Mouse (Mus musculus) hindbrain, embryonic 12.5 days (tissue): Measurements from ENCODE around the gene Wfdc15b. TPM values are rescaled to one million over a fixed set of nuclear protein-coding genes. Genes with fewer than 3 reads are reported as not detected.

Experiments used
- ATAC-seq: fragments of 200-750 bp; cut with Nextera tagmentation; 2 replicates; pipeline ENCODE4 v1.8.0; 2017; ENCODE audit warnings: moderate TSS enrichment; ENCODE audit not compliant: low FRiP score
- H3K27ac ChIP-seq: fragments of 300-500 bp; sonication (generic); 2 replicates; pipeline ENCODE4 v1.5.1; 2016; ENCODE audit warnings: mild to moderate bottlenecking
- H3K27me3 ChIP-seq: fragments of 300-500 bp; sonication (generic); 2 replicates; pipeline ENCODE4 v1.6.1; 2016; ENCODE audit warnings: mild to moderate bottlenecking
- H3K36me3 ChIP-seq: fragments of 300-500 bp; sonication (generic); 2 replicates; pipeline ENCODE4 v1.6.1; 2016; ENCODE audit warnings: mild to moderate bottlenecking
- H3K4me1 ChIP-seq: fragments of 300-500 bp; sonication (generic); 2 replicates; pipeline ENCODE4 v1.6.1; 2016
- H3K4me2 ChIP-seq: fragments of 300-500 bp; sonication (generic); replicated peaks from 2 replicates; pipeline ENCODE4 v1.6.1; 2016; ENCODE audit warnings: mild to moderate bottlenecking
- H3K4me3 ChIP-seq: fragments of 300-500 bp; sonication (generic); 2 replicates; pipeline ENCODE4 v1.5.1; 2016; ENCODE audit warnings: mild to moderate bottlenecking
- H3K9ac ChIP-seq: fragments of 300-500 bp; sonication (generic); 2 replicates; pipeline ENCODE4 v1.6.1; 2016; ENCODE audit warnings: mild to moderate bottlenecking, moderate library complexity
- H3K9me3 ChIP-seq: fragments of 300-500 bp; sonication (generic); replicated peaks from 2 replicates; pipeline ENCODE4 v1.6.1; 2016; ENCODE audit warnings: mild to moderate bottlenecking
- WGBS: fragments of 180-500 bp; shearing (Covaris S2); methylation state at CpG from one replicate; pipeline ENCODE4 v1.1.7; 2016; 5-methylcytosine and 5-hydroxymethylcytosine counted together
- polyA plus RNA-seq: library from polyadenylated mRNA; unstranded; fragments of >200 nt; fragmentation: Nextera tagmentation; extraction: Ambion mirVana; gene quantifications from 2 replicates; pipeline ENCODE4 v1.2.1, GENCODE M21; 2016

The Wfdc15b gene
- polyA plus RNA-seq, 1 experiment from 2014 or later: not detected

DNA sequence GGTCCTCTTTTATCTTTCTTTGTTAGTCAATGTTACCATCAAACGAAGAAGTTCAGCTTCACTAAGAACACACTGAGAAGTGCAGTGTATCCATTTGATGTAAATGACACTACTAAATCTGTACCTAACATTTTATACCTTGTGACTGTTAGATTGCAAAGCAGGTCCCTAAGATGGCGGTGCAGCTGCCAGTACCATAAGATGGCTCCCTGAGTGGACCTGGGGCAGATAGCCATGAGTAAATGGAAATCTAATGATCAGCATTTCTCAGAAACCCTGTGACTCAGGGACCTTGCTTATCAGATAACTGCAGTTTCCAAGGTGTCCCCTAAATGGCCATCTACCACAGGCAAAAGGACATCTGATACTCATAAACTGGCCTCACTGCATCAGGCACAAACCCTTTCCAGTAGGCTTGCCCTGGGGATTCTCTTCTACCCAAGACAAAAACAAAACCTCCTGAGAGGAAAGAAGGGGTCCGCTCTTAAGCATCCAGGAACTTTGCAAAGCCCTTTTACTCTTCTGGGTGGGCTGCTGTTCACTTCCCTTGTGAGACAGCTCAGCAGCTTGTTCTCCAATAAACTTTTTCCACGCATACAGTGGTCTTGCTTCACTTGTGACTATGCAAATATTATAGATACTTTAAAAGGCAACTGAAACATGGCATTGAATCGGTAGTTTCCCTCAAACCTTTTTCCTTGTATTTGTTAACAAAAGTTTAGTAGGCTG, 25.3 kb downstream of the Wfdc15b start:
- Histone ChIP-seq H3K4me1 (no peaks in the 10 kb centered on the region), H3K36me3 (no peaks in the 10 kb centered on the region), H3K4me3 (no peak overlapping the region), H3K27ac (no peak overlapping the region), H3K4me2 (no peak overlapping the region), H3K27me3 (no peaks in the 10 kb centered on the region), H3K9ac (no peak overlapping the region), H3K9me3 (no peaks in the 10 kb centered on the region)
- no peak for ATAC-seq
- WGBS: 85% methylated on average over 5 of the region's 5 CpGs

DNA sequence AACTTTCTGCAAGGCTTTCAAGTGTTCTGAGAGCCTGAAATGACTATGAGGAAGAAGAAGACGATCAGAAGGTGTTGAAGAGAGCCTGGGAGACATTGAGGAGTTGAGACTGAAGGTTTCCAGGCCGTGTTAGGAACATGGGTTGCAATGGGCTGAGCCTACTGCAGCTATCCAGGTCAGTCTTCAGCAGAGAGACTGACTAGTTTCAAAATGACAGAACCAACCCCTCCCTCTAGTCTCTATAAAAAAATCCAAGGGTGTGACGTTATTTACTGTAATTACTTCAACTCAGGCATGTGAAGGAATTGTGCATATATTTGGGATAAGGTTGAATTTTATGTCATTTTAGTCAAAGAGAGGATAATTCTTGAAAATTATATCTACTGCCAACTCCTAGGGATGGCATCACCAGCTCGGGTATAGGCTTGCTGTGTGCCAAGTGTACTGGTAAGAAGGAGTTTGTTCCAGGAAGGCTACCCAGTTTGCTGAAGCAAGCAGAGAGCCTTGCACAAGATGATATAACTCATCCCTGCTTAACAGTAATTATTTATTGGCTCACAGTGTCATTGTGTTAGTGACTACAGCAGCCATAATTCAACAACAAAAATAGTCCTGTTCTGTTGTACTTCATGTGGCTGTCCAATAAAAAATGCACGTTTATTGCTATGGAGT, 26.4 kb downstream of the Wfdc15b start:
- Histone ChIP-seq H3K4me3 (no peak overlapping the region), H3K27me3 (no peaks in the 10 kb centered on the region), H3K27ac (no peak overlapping the region), H3K36me3 (no peaks in the 10 kb centered on the region), H3K9me3 (no peaks in the 10 kb centered on the region), H3K4me2 (no peak overlapping the region), H3K9ac (no peak overlapping the region), H3K4me1 (no peaks in the 10 kb centered on the region)
- WGBS: 88% methylated on average over 5 of the region's 5 CpGs
- no peak for ATAC-seq

DNA sequence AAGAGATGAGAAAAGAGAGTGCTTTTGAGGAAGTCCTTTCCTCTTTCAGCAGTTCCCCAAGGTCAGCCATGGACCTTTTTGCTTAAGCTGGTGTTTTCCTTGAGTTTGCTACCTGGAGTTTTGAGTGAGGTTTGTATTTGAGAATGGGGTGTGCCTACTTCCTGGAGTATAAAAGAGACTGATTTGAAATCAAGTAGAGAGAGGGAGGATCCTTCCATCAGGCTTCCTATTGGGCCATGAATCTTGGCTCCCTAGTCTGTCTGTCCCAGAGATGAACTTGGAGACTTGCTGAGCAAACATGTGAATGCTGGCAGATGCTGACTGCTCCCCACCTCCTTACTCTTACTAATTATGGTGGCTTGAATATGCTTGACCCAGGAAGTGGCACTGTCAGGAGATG, 29.2 kb downstream of the Wfdc15b start:
- ATAC-seq: no peak
- no peaks in the 10 kb centered on the region for H3K9me3 ChIP-seq
- no peak overlapping the region for H3K27ac ChIP-seq
- no peaks in the 10 kb centered on the region for H3K4me1 ChIP-seq
- H3K36me3 ChIP-seq: no peaks in the 10 kb centered on the region
- no peaks in the 10 kb centered on the region for H3K27me3 ChIP-seq
- H3K4me2 ChIP-seq: no peak overlapping the region
- H3K9ac ChIP-seq: no peak overlapping the region
- no peak overlapping the region for H3K4me3 ChIP-seq

DNA sequence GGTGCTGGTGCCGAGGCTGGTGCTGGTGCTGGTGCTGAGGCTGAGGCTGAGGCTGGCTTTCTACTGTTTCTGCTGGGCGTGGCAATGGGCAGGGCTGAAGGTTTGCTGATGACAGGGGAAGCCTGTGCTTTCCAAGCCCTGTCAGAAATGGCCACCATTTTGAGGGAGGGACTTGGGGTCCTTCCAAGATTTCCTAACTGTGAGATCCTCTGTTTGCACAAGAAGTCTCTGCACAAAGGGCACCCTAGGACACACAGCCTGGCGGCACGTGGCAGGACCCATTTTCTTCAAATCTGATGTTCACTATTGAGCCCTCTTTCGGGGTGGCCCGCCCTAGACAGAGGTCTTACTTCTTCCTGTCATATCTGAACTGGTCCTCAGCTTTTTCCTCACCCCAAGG, 30.9 kb downstream of the Wfdc15b start, which contains the start of gene Wfdc12:
Gene Wfdc12 (minus strand): TSS at position 33 of the 400 bp plus-strand sequence.
- H3K4me1 ChIP-seq: no peaks in the 10 kb centered on the region
- H3K27ac ChIP-seq: no peak within 1 kb of the TSS
- 86% methylated on average over 6 of the region's 6 CpGs for WGBS
- no peaks in the 10 kb centered on the region for H3K9me3 ChIP-seq
- H3K4me2 ChIP-seq: no peak within 1 kb of the TSS
- no peak within 1 kb of the TSS for H3K9ac ChIP-seq
- no peak for ATAC-seq
- no peak within 1 kb of the TSS for H3K4me3 ChIP-seq
- no peaks in the 10 kb centered on the region for H3K27me3 ChIP-seq
- no peaks in the 10 kb centered on the region for H3K36me3 ChIP-seq

DNA sequence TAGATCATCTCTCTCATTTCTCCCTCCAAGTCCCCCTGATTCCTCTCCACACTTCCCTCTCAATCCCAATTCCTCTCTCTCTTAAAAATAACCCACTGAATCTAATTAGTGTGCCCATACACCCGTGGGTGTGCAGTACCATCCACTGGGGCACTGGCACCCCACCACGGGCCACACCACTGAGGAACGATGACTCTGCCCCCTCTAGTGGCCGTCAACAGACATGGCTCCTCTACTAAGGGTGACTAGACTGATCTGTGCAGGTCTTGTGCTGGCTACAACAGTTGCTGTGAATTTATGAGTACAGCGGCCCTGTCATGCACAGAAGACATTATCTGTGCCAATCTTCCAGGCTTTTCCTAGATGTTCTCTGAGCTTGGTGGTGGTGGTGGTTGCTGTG, 32.7 kb downstream of the Wfdc15b start:
- no peak overlapping the region for H3K4me3 ChIP-seq
- H3K9ac ChIP-seq: no peak overlapping the region
- no peaks in the 10 kb centered on the region for H3K27me3 ChIP-seq
- ATAC-seq: no peak
- no peak overlapping the region for H3K4me2 ChIP-seq
- no peaks in the 10 kb centered on the region for H3K36me3 ChIP-seq
- no peak overlapping the region for H3K27ac ChIP-seq
- WGBS: 29% methylated on average over 5 of the region's 5 CpGs
- 0 out of 2 replicates have a peak, but pooled peaks cover 4% of the 10 kb centered on the region for H3K4me1 ChIP-seq
- H3K9me3 ChIP-seq: no peaks in the 10 kb centered on the region

DNA sequence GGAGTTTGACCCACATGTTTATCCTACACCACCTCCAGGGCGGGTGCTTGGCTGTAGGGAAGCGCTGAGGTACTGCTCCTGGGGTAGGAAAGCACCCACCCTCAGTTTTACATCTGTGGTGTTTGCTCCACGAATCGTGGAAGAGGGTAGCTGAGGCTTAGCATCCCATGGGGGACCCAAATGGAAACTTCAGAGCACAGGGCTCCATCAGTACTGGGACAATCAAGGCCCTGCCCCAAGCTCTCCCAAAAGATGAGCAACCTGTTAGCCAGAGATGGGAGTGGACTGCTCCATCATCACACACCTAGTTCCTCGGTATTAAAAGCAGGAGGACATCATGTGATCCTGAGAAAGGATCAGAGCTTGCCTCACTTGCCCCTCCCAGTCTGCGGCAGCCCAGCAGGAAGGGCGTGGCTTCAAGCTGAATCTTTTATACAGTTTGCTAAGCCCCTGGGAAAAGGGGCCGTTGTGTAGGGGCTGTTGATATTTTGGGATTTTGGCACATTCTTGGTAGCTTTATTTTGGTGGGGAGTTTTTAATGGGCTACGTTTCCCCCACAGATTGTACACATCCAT, 37.2 kb downstream of the Wfdc15b start:
- 48% methylated on average over 9 of the region's 9 CpGs for WGBS
- H3K27ac ChIP-seq: no peak overlapping the region
- H3K4me3 ChIP-seq: no peak overlapping the region
- no peaks in the 10 kb centered on the region for H3K9me3 ChIP-seq
- 0 out of 2 replicates have a peak, but pooled peaks cover 4% of the 10 kb centered on the region for H3K4me1 ChIP-seq
- H3K9ac ChIP-seq: no peak overlapping the region
- ATAC-seq: no peak
- peaks cover 3% of the 10 kb centered on the region; the same call in 1 of the 2 replicates for H3K27me3 ChIP-seq
- H3K36me3 ChIP-seq: no peaks in the 10 kb centered on the region
- H3K4me2 ChIP-seq: no peak overlapping the region

DNA sequence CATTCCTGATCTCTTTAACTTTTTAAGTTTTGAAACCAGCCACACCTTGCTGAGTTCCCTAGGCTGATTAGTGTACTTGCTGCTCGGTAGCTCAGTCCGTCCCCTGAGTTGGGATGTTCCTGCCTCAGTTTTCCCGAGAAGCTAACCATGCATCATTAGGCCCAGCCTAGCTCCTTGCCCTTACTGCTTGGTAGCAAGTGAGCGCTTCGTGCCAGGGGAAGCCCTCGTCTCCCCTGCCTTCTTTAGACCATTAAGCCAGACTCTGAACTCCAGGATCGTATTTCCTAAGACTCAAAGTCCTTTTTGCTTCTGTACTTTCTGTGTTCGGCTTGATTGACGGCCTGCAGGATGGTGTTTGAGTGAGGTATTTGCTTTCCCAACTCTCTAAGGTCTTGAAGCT, 38.1 kb downstream of the Wfdc15b start:
- H3K36me3 ChIP-seq: no peaks in the 10 kb centered on the region
- no peak overlapping the region for H3K9ac ChIP-seq
- H3K4me1 ChIP-seq: 0 out of 2 replicates have a peak, but pooled peaks cover 4% of the 10 kb centered on the region
- ATAC-seq: no peak
- no peak overlapping the region for H3K27ac ChIP-seq
- no peak overlapping the region for H3K4me2 ChIP-seq
- no peak overlapping the region for H3K4me3 ChIP-seq
- H3K27me3 ChIP-seq: peaks cover 4% of the 10 kb centered on the region; the same call in 1 of the 2 replicates
- 74% methylated on average over 9 of the region's 9 CpGs for WGBS
- H3K9me3 ChIP-seq: no peaks in the 10 kb centered on the region

DNA sequence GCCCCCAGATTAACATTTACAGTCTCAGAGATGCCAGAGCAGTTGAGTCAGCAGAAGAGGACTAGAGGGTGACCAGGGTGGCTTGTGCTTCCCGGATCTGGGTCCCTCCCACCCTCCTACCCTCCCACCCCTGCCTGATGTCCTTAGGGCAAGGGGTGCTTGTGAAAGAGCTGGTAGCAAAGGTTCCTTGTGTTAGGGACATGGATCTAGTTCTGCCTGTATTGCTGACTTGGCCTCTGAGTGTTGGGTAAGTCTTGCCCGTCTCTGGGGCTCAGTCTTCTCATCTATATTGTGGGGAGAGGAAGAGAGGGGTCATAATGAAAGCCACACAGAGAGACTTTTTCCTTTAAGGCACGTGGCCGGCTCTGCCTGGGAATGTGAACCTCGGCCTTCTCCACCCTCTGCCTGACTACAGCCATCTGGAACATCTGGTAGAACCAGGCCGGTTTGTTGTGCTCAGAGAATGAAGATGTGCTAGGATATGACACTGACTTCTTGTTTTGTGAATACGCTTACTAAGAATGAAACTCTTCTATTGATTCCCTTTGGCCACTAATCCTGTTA, 38.7 kb downstream of the Wfdc15b start, which contains the start of gene Wfdc5:
Gene Wfdc5 (minus strand): TSS at position 51 of the 564 bp plus-strand sequence.
- no peak for ATAC-seq
- no peak within 1 kb of the TSS for H3K4me3 ChIP-seq
- no peaks in the 10 kb centered on the region for H3K36me3 ChIP-seq
- WGBS: 77% methylated on average over 7 of the region's 7 CpGs
- H3K9ac ChIP-seq: no peak within 1 kb of the TSS
- no peaks in the 10 kb centered on the region for H3K9me3 ChIP-seq
- peaks cover 4% of the 10 kb centered on the region; the same call in 1 of the 2 replicates for H3K27me3 ChIP-seq
- H3K27ac ChIP-seq: no peak within 1 kb of the TSS
- H3K4me1 ChIP-seq: 0 out of 2 replicates have a peak, but pooled peaks cover 4% of the 10 kb centered on the region
- H3K4me2 ChIP-seq: no peak within 1 kb of the TSS

DNA sequence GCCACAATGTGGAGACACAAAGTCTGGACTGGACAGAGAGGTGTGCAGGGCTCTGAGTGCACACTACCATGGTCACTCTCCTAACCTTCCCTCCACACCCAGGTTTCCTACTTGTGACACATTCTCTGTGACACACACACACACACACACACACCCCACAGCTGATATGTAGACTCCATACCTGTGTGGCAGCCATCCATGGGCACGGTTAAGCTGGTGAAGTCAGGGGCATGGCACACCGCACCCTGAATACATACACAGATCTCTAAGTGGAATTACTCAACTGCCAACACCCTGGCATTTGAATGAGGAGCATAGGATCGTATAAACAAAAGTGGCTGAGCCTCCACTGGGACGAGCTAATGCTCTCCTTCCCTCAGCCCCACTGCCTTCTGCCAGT, 40.7 kb downstream of the Wfdc15b start:
- peaks cover 4% of the 10 kb centered on the region; the same call in 1 of the 2 replicates for H3K27me3 ChIP-seq
- H3K36me3 ChIP-seq: no peaks in the 10 kb centered on the region
- WGBS: 88% methylated on average over 4 of the region's 4 CpGs
- no peak overlapping the region for H3K27ac ChIP-seq
- 0 out of 2 replicates have a peak, but pooled peaks cover 4% of the 10 kb centered on the region for H3K4me1 ChIP-seq
- no peak overlapping the region for H3K9ac ChIP-seq
- no peak for ATAC-seq
- no peak overlapping the region for H3K4me2 ChIP-seq
- H3K4me3 ChIP-seq: no peak overlapping the region
- H3K9me3 ChIP-seq: no peaks in the 10 kb centered on the region

DNA sequence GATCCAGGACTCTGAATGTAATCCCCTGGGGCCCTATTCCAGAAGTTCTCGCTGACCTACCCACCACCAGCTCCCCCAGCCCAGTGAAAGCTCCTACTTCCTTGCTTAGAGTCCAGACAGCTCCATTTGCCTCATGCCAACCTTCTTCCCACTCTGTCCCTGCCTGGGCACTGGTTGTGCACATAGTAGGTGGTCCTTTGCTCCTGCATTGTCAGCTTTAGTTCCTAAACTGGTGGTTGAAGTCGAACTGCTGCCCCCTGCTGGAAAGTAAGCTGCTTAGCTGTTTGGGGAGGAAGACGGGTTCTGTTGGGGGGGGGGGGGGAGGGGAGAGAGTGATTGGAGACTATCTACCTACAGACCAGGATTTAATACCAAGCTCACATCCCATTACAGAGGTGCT, 41.3 kb downstream of the Wfdc15b start:
- Histone ChIP-seq H3K36me3 (no peaks in the 10 kb centered on the region), H3K27ac (no peak overlapping the region), H3K27me3 (peaks cover 4% of the 10 kb centered on the region; the same call in 1 of the 2 replicates), H3K9me3 (no peaks in the 10 kb centered on the region), H3K9ac (no peak overlapping the region), H3K4me1 (0 out of 2 replicates have a peak, but pooled peaks cover 4% of the 10 kb centered on the region), H3K4me2 (no peak overlapping the region), H3K4me3 (no peak overlapping the region)
- WGBS: 41% methylated on average over 3 of the region's 3 CpGs
- ATAC-seq: no peak

DNA sequence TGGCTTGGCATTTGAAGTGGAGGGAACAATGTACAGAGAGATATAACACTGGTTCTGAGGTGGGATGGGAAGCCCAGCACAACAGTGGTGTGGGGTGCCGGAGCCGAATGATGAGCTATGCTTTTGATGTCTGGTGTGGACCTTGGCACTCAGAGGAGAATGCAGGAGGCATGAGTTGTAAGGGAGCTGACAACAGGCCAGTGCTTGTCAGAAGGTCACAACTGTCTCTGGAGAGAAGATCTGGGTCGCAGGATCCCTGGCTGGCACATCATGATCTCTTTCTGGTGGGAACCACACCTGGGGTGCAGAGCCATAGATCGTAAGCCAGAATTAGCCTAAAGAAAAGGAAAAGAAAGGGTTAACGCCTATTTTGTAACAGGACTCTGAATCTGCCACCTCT, 43.6 kb downstream of the Wfdc15b start:
- no peaks in the 10 kb centered on the region for H3K4me1 ChIP-seq
- no peaks in the 10 kb centered on the region for H3K36me3 ChIP-seq
- 88% methylated on average over 5 of the region's 5 CpGs for WGBS
- H3K4me3 ChIP-seq: no peak overlapping the region
- peaks cover 14% of the 10 kb centered on the region for H3K27me3 ChIP-seq
- no peak overlapping the region for H3K9ac ChIP-seq
- ATAC-seq: no peak
- H3K9me3 ChIP-seq: no peaks in the 10 kb centered on the region
- no peak overlapping the region for H3K4me2 ChIP-seq
- H3K27ac ChIP-seq: no peak overlapping the region

DNA sequence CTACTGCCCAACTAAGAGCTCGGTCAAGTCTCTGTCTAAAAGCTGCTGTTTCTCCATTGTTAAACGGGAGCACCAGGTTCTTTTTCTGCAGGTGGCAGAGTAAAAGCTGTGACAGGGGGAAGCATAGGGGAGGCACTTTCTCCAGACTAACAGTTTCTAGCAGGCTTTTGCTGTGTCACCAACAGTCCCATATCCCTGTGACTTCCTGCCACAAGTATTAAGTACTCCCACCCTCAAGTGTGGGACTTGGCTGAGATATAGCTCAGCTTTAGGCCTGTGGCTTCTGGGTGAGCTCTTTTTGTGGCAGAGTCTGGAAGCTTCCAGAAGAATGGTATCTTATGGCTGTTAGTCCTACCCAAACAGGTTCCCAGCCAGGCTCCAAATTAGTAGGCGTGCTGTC, 45.6 kb downstream of the Wfdc15b start:
- Histone ChIP-seq H3K36me3 (no peaks in the 10 kb centered on the region), H3K27ac (no peak overlapping the region), H3K4me3 (no peak overlapping the region), H3K9me3 (no peaks in the 10 kb centered on the region), H3K9ac (no peak overlapping the region), H3K4me2 (no peak overlapping the region), H3K4me1 (peaks cover 5% of the 10 kb centered on the region), H3K27me3 (peaks cover 30% of the 10 kb centered on the region)
- ATAC-seq: no peak
- 79% methylated on average over 3 of the region's 3 CpGs for WGBS
